Mouse (Mus musculus) cerebral cortex, adult 2 months (tissue): Measurements from ENCODE around the gene Akap5.

Source experiments
- WGBS: fragments of 180-500 bp; shearing (Covaris S2); methylation state at CpG from one replicate; pipeline ENCODE4 v1.1.7; 2018; 5-methylcytosine and 5-hydroxymethylcytosine counted together

Akap5 gene

DNA sequence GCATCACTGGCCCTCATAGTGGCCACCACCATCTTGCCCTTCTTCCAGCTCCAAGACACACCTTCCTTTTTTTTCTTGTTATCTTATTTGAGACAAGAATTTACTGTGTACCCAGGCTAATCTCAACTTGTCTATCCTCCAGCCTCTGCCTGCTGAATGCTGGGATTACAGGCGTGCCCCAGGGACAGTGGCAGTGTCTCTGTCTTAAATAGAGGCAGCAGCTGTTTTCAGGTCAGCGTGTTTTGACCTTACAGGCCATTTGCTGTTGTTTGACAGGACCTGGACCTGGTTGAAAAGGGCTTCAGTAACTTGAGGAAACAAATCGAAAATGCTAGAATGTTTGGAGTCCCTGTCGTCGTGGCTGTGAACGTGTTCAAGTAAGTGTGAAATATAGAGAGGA lies 14.1 kb upstream of the Akap5 start:
- WGBS: 63% methylated on average over 6 of the region's 6 CpGs

DNA sequence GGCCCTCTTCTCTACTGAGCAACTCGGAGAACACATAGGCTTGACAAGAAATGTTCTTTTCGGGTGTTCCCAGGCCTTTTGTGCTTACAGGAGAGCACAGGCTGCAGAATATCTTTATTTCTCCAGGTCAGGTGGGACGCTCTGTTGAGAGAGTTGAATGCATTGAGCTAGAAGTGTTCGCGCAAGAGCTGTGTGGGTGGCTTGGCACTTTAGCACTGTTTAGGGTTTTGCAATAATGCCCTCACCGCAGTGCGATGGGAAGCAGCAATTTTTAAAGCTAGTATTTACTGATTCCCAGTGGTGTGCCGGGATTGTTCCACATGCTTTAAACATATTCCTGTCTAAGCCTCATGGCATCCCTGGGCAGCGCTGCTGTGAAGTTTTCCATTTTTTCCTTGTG lies 13.5 kb upstream of the Akap5 start:
- WGBS: 67% methylated on average over 9 of the region's 9 CpGs

GRCm38 (mm10) chr12:76311951-76312350 lies 12.7 kb upstream of the Akap5 start:
- 93% methylated on average over 8 of the region's 8 CpGs for WGBS

- 57% methylated on average over 9 of the region's 9 CpGs for WGBS
Observed at GRCm38 (mm10) chr12:76318282-76319212, 6.1 kb upstream of the Akap5 start.

- 46% methylated on average over 23 of the region's 23 CpGs for WGBS
Observed at GRCm38 (mm10) chr12:76326437-76327220, 1.9 kb downstream of the Akap5 start.

- 79% methylated on average over 6 of the region's 6 CpGs for WGBS
Observed at GRCm38 (mm10) chr12:76328567-76329354, 4.1 kb downstream of the Akap5 start.

DNA sequence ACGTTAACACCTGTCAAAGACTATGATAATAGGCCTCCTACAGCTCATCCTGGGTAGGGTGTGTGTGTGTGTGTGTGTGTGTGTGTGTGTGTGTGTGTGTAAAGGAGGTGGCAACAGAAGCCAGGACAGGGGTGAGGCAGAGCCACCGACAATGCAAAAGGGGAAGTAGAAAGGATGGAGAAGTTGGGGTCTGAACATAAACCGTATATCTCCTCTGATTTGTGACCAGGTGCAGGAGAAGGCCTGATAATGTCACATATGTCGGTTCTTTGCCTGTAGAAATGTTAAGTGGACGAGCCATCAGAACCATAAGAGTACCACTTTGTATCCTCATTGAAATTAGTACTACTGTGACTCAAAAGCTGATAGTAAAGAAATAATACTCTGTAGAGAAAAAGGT lies 9.0 kb downstream of the Akap5 start:
- WGBS: 91% methylated on average over 5 of the region's 5 CpGs

DNA sequence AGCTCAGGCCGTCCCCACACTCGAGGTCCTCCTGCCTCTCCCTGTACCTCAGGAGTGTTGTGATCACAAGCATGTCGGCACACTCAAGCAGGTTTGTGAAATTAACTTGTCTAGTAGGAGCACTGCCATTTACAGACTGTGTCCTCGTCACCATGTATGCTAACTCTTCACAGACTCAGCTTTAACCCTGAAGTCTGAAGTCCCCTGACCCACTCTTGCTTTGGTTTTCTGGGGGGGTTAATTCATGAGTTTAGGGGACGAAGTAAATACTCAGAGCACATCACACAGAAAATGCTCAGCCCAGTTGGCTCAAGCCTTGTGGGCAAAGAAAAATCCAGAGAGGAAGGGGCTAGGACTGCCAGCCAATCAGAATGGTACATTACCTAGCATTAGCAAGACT lies 10.9 kb downstream of the Akap5 start:
- 78% methylated on average over 5 of the region's 5 CpGs for WGBS

- WGBS: 84% methylated on average over 17 of the region's 17 CpGs
Observed at GRCm38 (mm10) chr12:76336111-76336965, 11.6 kb downstream of the Akap5 start.

- WGBS: 3% methylated on average over 4 of the region's 4 CpGs
Observed at GRCm38 (mm10) chr12:76341080-76341479, 16.4 kb downstream of the Akap5 start.

- WGBS: 75% methylated on average over 6 of the region's 6 CpGs
Observed at GRCm38 (mm10) chr12:76345759-76346455, 21.2 kb downstream of the Akap5 start.

- 71% methylated on average over 8 of the region's 8 CpGs for WGBS
Observed at GRCm38 (mm10) chr12:76349680-76350220, 25.1 kb downstream of the Akap5 start.

DNA sequence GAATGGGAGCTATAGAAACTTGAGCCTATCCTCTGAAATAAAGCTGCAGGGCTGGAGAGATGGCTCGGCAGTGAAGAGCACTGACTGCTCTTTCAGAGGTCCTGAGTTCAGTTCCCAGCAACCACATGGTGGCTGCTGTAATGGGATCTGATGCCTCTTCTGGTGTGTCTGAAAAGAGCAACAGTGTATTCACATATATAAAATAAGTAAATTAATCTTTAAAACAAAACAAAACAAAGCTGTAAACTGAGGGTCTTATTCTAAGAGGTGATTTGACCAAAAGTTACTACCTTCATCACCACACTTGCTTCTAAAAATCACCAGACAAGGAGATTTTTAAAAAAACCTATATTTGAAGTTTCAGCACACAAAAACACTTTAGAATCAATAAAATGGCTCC lies 36.2 kb downstream of the Akap5 start:
- WGBS: 85% methylated on average over 1 of the region's 1 CpGs

GRCm38 (mm10) chr12:76361405-76362302 lies 37.0 kb downstream of the Akap5 start:
- WGBS: 61% methylated on average over 9 of the region's 9 CpGs

DNA sequence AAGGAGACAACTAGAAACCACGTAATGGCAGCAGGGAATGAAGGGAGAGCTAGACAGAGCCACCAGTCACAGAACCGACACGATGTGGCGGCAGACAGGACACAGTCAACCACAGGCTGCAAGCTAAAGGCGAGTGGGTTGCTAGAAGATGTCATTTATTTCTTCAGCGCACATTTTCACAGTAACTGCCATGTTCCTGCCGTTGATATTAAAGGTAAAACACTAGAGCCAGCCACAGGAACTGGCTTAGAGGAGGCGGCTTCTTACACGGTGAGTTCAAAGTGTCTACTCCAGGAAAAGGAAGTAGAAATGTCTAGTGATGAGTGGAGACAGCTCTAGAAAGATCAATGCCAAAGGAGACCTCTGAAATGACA lies 37.6 kb downstream of the Akap5 start:
- 71% methylated on average over 9 of the region's 9 CpGs for WGBS

- 71% methylated on average over 3 of the region's 3 CpGs for whole genome bisulfite sequencing
Observed at GRCm38 (mm10) chr12:76366276-76366675, 41.6 kb downstream of the Akap5 start.

GRCm38 (mm10) chr12:76367096-76367995 lies 42.7 kb downstream of the Akap5 start:
- 24% methylated on average over 14 of the region's 14 CpGs for WGBS

GRCm38 (mm10) chr12:76368201-76368789 lies 43.6 kb downstream of the Akap5 start:
- WGBS: 11% methylated on average over 9 of the region's 9 CpGs
